Mouse (Mus musculus) lung, postnatal 0 days (tissue): ENCODE results near the gene Prx.

Source experiments
- CTCF ChIP-seq: IDR thresholded peaks from 2 replicates; pipeline ENCODE4 v1.5.1; 2016; ENCODE audit warnings: antibody characterized with exemption, mild to moderate bottlenecking
- EP300 ChIP-seq: IDR thresholded peaks from 2 replicates; pipeline ENCODE4 v1.6.1; 2016; ENCODE audit warnings: antibody characterized with exemption, mild to moderate bottlenecking, control low read depth

GRCm38 (mm10) chr7:27480927-27481626, 18.0 kb upstream of the Prx start:
- TF ChIP-seq CTCF: no peak
- TF ChIP-seq EP300: no peak
